Mouse (Mus musculus) cerebellum, adult 2 months (tissue): ENCODE data around the gene Rplp2.

ENCODE experiments used
- CTCF ChIP-seq: fragments of 200-500 bp; IDR thresholded peaks from 2 replicates; pipeline ENCODE4 v1.5.1; 2011; ENCODE audit warnings: low read depth, mild to moderate bottlenecking, control low read depth, low read length, moderate library complexity, borderline replicate concordance; ENCODE audit not compliant: insufficient read depth
- POLR2A ChIP-seq: fragments of 200-500 bp; IDR thresholded peaks from 2 replicates; pipeline ENCODE4 v1.6.1; 2011; ENCODE audit warnings: low read length, control low read depth, borderline replicate concordance; ENCODE audit not compliant: insufficient read depth

DNA sequence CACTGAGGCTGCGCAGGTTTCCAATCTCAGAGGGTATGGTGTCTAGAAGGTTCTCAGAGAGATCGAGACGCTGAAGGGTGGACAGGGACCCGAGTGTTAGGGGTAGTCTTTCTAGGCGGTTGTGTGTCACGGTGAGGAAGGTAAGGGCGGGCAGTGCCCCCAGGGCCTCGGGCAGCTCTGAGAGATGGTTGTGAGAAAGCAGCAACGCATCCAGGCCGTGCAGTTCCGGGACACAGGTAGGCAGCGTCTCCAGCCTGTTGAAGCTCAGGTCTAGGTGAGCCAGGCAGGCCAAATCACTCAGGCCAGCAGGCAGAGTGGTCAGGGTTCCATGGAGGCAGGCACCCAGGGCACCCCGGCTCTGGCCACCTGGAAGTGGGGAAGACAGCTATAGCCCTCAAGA lies 5.0 kb upstream of the Rplp2 start:
- TF ChIP-seq POLR2A (no peak), CTCF (no peak)
